Mouse (Mus musculus) stomach, postnatal 0 days (tissue): ENCODE measurements around the gene Pogk.

ENCODE experiments used
- CTCF ChIP-seq: IDR thresholded peaks from 2 replicates; pipeline ENCODE4 v1.5.1; 2016; ENCODE audit warnings: antibody characterized with exemption, low read depth, mild to moderate bottlenecking, moderate library complexity
- EP300 ChIP-seq: optimal IDR thresholded peaks from 2 replicates; pipeline ENCODE3; 2016; ENCODE audit warnings: antibody characterized with exemption

GRCm38 (mm10) chr1:166362659-166363058, 47.0 kb downstream of the Pogk start:
- TF ChIP-seq CTCF: no peak
- TF ChIP-seq EP300: no peak
